Mouse (Mus musculus): ENCODE data around the gene Tnfrsf14. TPM values are rescaled to one million over a fixed set of nuclear protein-coding genes. Genes with fewer than 3 reads are reported as not detected.
A peak's percentile ranks its signal among the peaks of the same experiment; 100 is the strongest.

The Tnfrsf14 gene
- polyA plus RNA-seq, 1 experiment from 2014 or later: not detected

- Histone ChIP-seq H3K9me3 (ENCODE audit: control insufficient read depth, low read length) (no peaks in the 10 kb centered on the region), H3K27me3 (ENCODE audit: control insufficient read depth, insufficient read depth, low read length) (no peaks in the 10 kb centered on the region), H3K4me2 (ENCODE audit: low read length) (no peak overlapping the region), H3K27ac (replicated peaks; ENCODE audit: low read depth, low read length) (no peak overlapping the region), H3K36me3 (ENCODE audit: control insufficient read depth, insufficient read depth, low read length) (no peaks in the 10 kb centered on the region), H3K4me1 (ENCODE audit: control insufficient read depth, insufficient read depth, low read length) (peaks cover 6% of the 10 kb centered on the region; the same call in 1 of the 2 replicates), H3K9ac (replicated peaks; ENCODE audit: low read length) (no peak overlapping the region), H3K4me3 (replicated peaks; ENCODE audit: low read depth, low read length) (no peak overlapping the region)
- DNase-seq (no peak), ATAC-seq (ENCODE audit: low FRiP score, low TSS enrichment) (no peak)
- 30% methylated on average over 14 of the region's 14 CpGs for WGBS
These were observed 46.2 kb downstream of the Tnfrsf14 start for GRCm38 (mm10) chr4:154882014-154882659.

- H3K27ac ChIP-seq (replicated peaks; ENCODE audit: low read depth, low read length): no peak overlapping the region
- no peak overlapping the region for H3K9ac ChIP-seq (replicated peaks; ENCODE audit: low read length)
- no peaks in the 10 kb centered on the region for H3K27me3 ChIP-seq (ENCODE audit: control insufficient read depth, insufficient read depth, low read length)
- no peak for ATAC-seq (ENCODE audit: low FRiP score, low TSS enrichment)
- H3K4me1 ChIP-seq (ENCODE audit: control insufficient read depth, insufficient read depth, low read length): peaks cover 6% of the 10 kb centered on the region; the same call in 1 of the 2 replicates
- WGBS: 77% methylated on average over 6 of the region's 6 CpGs
- H3K4me3 ChIP-seq (replicated peaks; ENCODE audit: low read depth, low read length): no peak overlapping the region
- H3K4me2 ChIP-seq (ENCODE audit: low read length): no peak overlapping the region
- no peaks in the 10 kb centered on the region for H3K36me3 ChIP-seq (ENCODE audit: control insufficient read depth, insufficient read depth, low read length)
- no peaks in the 10 kb centered on the region for H3K9me3 ChIP-seq (ENCODE audit: control insufficient read depth, low read length)
- no peak for DNase-seq
These were observed 47.6 kb downstream of the Tnfrsf14 start for GRCm38 (mm10) chr4:154880730-154881129.

DNA sequence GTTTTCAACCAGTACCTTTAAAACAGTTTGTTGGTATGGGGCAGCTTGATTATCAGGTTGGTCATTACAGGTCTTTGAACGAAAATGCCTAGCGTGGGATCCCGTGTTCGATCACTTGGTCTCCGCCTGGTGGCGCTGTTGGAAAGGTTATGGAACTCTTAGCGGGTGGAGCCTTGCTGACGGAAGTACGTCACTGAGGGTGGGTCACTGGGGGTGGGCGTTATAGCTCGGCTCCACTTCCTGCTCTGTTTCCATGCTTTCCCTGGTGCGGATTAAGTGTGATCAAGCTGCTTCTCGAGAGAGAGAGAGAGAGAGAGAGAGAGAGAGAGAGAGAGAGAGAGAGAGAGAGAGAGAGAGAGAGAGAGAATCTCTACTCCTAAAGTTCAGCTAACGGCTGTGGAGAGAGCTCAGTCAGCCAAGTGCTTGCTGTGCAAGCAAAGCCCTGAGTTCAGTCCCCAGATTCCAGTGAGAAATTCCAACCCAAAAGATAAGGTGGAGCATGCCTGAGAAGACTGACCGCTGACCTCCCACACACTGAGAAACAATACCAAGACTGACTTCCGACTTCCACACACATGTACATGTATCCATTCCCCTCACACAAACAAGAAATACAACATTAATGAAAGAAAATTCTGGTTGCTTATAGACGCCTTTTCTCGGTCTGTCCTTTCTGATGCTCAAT lies 50.4 kb downstream of the Tnfrsf14 start:
- H3K27me3 ChIP-seq (ENCODE audit: control insufficient read depth, insufficient read depth, low read length): no peaks in the 10 kb centered on the region
- ATAC-seq (ENCODE audit: low FRiP score, low TSS enrichment): peak; percentile 91; the same call in 1 of the 2 replicates
- H3K4me2 ChIP-seq (ENCODE audit: low read length): peak overlapping the region; percentile 61
- peaks cover 6% of the 10 kb centered on the region; the same call in 1 of the 2 replicates for H3K4me1 ChIP-seq (ENCODE audit: control insufficient read depth, insufficient read depth, low read length)
- peak overlapping the region; percentile 32 for H3K4me3 ChIP-seq (replicated peaks; ENCODE audit: low read depth, low read length)
- DNase-seq: peak; percentile 99
- H3K27ac ChIP-seq (replicated peaks; ENCODE audit: low read depth, low read length): peak overlapping the region; percentile 73
- peak overlapping the region; percentile 59 for H3K9ac ChIP-seq (replicated peaks; ENCODE audit: low read length)
- H3K36me3 ChIP-seq (ENCODE audit: control insufficient read depth, insufficient read depth, low read length): no peaks in the 10 kb centered on the region
- WGBS: 10% methylated on average over 18 of the region's 18 CpGs
- no peaks in the 10 kb centered on the region for H3K9me3 ChIP-seq (ENCODE audit: control insufficient read depth, low read length)

DNA sequence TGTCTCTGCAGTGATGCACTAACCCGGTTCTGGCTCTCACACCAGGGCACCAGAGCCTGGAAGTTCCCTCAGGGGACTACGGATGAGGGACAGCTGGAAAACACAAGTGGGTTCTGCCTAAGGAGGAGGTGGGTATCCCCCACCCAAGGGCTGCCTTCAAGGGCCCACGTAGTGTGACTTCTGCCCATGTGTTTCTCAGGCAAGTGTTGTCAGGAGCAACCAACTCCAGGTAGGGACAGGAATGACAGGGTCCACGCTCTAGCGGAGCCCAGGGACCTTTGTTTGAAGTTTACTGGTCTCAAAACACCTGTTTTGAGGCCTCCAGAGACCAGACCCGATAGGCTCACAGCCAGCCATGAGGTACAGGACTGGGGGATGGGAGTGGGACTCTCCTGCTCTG lies 55.2 kb downstream of the Tnfrsf14 start:
- Histone ChIP-seq H3K9ac (replicated peaks; ENCODE audit: low read length) (no peak overlapping the region), H3K27me3 (ENCODE audit: control insufficient read depth, insufficient read depth, low read length) (no peaks in the 10 kb centered on the region), H3K4me2 (ENCODE audit: low read length) (no peak overlapping the region), H3K4me1 (ENCODE audit: control insufficient read depth, insufficient read depth, low read length) (peaks cover 6% of the 10 kb centered on the region; the same call in 1 of the 2 replicates), H3K9me3 (ENCODE audit: control insufficient read depth, low read length) (no peaks in the 10 kb centered on the region), H3K36me3 (ENCODE audit: control insufficient read depth, insufficient read depth, low read length) (no peaks in the 10 kb centered on the region), H3K4me3 (replicated peaks; ENCODE audit: low read depth, low read length) (no peak overlapping the region), H3K27ac (replicated peaks; ENCODE audit: low read depth, low read length) (no peak overlapping the region)
- WGBS: 77% methylated on average over 6 of the region's 6 CpGs
- ATAC-seq (ENCODE audit: low FRiP score, low TSS enrichment): no peak
- DNase-seq: no peak

Other genes starting within 250 kb of the Tnfrsf14 start
- 1.8 TPM in 2 replicates for gene Ttc34, start 91.1 kb downstream of the Tnfrsf14 start, polyA plus RNA-seq (2014; fragmentation: Nextera tagmentation; extraction: Ambion mirVana)
- 0.50 and 0.53 TPM in 2 replicates for gene Mmel1, start 59.0 kb downstream of the Tnfrsf14 start, polyA plus RNA-seq (2014; fragmentation: Nextera tagmentation; extraction: Ambion mirVana)
- gene Fam213b, start 29.4 kb downstream of the Tnfrsf14 start, polyA plus RNA-seq (2014; fragmentation: Nextera tagmentation; extraction: Ambion mirVana): 52.1 and 53.2 TPM in 2 replicates
- 111 and 123 TPM in 2 replicates for gene Hes5, start 32.4 kb upstream of the Tnfrsf14 start, polyA plus RNA-seq (2014; fragmentation: Nextera tagmentation; extraction: Ambion mirVana)
- gene Pank4, start 35.6 kb upstream of the Tnfrsf14 start, polyA plus RNA-seq (2014; fragmentation: Nextera tagmentation; extraction: Ambion mirVana): 30.6 and 38.8 TPM in 2 replicates
- 12.1 and 13.0 TPM in 2 replicates for gene Plch2, start 128.2 kb upstream of the Tnfrsf14 start, polyA plus RNA-seq (2014; fragmentation: Nextera tagmentation; extraction: Ambion mirVana)
- 6.0 and 10.0 TPM in 2 replicates for gene Pex10, start 138.5 kb upstream of the Tnfrsf14 start, polyA plus RNA-seq (2014; fragmentation: Nextera tagmentation; extraction: Ambion mirVana)
- gene Rer1, start 157.8 kb upstream of the Tnfrsf14 start, polyA plus RNA-seq (2014; fragmentation: Nextera tagmentation; extraction: Ambion mirVana): 139 and 148 TPM in 2 replicates
- gene Morn1, start 158.0 kb upstream of the Tnfrsf14 start, polyA plus RNA-seq (2014; fragmentation: Nextera tagmentation; extraction: Ambion mirVana): 6.0 and 6.4 TPM in 2 replicates

All from midbrain, embryonic 14.5 days (tissue).